Mouse (Mus musculus) heart, embryonic 13.5 days (tissue): ENCODE results near the gene Senp7. TPM values are rescaled to one million over a fixed set of nuclear protein-coding genes. Genes with fewer than 3 reads are reported as not detected.
"Not testable (repeated sequence)": the region's sequence is repeated elsewhere in the genome, so short reads cannot be mapped to it uniquely, and the experiment has no call there.

ENCODE experiments used
- ATAC-seq: fragments of 200-750 bp; cut with Nextera tagmentation; 2 replicates; pipeline ENCODE4 v1.8.0; 2017; ENCODE audit warnings: moderate TSS enrichment; ENCODE audit not compliant: insufficient number of reproducible peaks, low FRiP score, low TSS enrichment; ENCODE audit errors: extremely low read depth
- H3K27ac ChIP-seq: fragments of 300-500 bp; sonication (generic); replicated peaks from 2 replicates; pipeline ENCODE4 v1.5.1; 2015; ENCODE audit warnings: moderate library complexity, mild to moderate bottlenecking, inconsistent platforms
- H3K27me3 ChIP-seq: fragments of 300-500 bp; sonication (generic); replicated peaks from 2 replicates; pipeline ENCODE4 v1.6.1; 2015; ENCODE audit warnings: mild to moderate bottlenecking, inconsistent platforms
- H3K36me3 ChIP-seq: fragments of 300-500 bp; sonication (generic); 2 replicates; pipeline ENCODE4 v1.6.1; 2015; ENCODE audit warnings: mild to moderate bottlenecking, inconsistent platforms
- H3K4me1 ChIP-seq: fragments of 300-500 bp; sonication (generic); 2 replicates; pipeline ENCODE4 v1.6.1; 2015; ENCODE audit warnings: inconsistent platforms
- H3K4me2 ChIP-seq: fragments of 300-500 bp; sonication (generic); 2 replicates; pipeline ENCODE4 v1.6.1; 2015; ENCODE audit warnings: inconsistent platforms, mild to moderate bottlenecking, moderate library complexity
- H3K4me3 ChIP-seq: fragments of 300-500 bp; sonication (generic); 2 replicates; pipeline ENCODE4 v1.5.1; 2015; ENCODE audit warnings: moderate library complexity, mild to moderate bottlenecking, inconsistent platforms
- H3K9ac ChIP-seq: fragments of 300-500 bp; sonication (generic); 2 replicates; pipeline ENCODE4 v1.6.1; 2015; ENCODE audit warnings: inconsistent platforms, mild to moderate bottlenecking, moderate library complexity
- H3K9me3 ChIP-seq: fragments of 300-500 bp; sonication (generic); 2 replicates; pipeline ENCODE4 v1.6.1; 2016; ENCODE audit warnings: inconsistent platforms
- WGBS: fragments of 180-500 bp; shearing (Covaris S2); methylation state at CpG from one replicate; pipeline ENCODE4 v1.1.7; 2015; ENCODE audit warnings: mixed read lengths; 5-methylcytosine and 5-hydroxymethylcytosine counted together
- polyA plus RNA-seq: library from polyadenylated mRNA; unstranded; fragments of >200 nt; fragmentation: Nextera tagmentation; extraction: Ambion mirVana; gene quantifications from 2 replicates; pipeline ENCODE4 v1.2.1, GENCODE M21; 2015

Gene Senp7
- polyA plus RNA-seq, 1 experiment from 2014 or later: 19.0 TPM

DNA sequence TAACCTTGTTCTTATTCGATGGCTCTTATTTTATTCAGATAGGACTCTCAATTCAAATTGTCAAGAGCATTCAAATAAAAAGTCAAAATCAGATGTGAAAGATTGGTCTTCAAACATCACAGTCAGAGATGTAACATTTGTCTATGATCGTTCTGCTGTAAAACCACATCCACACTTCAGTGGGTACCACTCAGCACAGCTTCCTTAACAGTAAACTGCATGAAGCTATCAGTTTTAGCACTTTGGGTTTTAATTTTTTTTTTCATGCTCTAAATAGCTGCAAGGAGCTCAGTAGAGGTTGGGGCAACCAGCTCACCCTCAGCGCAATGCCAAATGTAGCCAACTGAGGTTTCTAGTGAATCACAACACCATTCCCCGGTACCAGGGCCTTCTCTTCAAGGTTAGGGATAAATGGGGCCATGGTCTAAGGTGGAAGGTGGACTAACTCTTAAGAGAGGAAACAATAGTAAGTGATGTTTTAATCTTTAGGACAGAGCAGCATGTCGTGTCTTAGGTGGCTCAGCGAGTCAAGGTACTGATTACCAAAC lies 20.5 kb downstream of the Senp7 start:
- H3K4me3 ChIP-seq: no peak overlapping the region
- no peak overlapping the region for H3K9ac ChIP-seq
- 78% methylated on average over 6 of the region's 6 CpGs for WGBS
- peaks cover 10% of the 10 kb centered on the region; the same call in 1 of the 2 replicates for H3K27me3 ChIP-seq
- H3K9me3 ChIP-seq: no peaks in the 10 kb centered on the region
- 0 out of 2 replicates have a peak, but pooled peaks cover 2% of the 10 kb centered on the region for H3K4me1 ChIP-seq
- no peaks in the 10 kb centered on the region for H3K36me3 ChIP-seq
- H3K4me2 ChIP-seq: no peak overlapping the region
- no peak overlapping the region for H3K27ac ChIP-seq
- no peak for ATAC-seq

DNA sequence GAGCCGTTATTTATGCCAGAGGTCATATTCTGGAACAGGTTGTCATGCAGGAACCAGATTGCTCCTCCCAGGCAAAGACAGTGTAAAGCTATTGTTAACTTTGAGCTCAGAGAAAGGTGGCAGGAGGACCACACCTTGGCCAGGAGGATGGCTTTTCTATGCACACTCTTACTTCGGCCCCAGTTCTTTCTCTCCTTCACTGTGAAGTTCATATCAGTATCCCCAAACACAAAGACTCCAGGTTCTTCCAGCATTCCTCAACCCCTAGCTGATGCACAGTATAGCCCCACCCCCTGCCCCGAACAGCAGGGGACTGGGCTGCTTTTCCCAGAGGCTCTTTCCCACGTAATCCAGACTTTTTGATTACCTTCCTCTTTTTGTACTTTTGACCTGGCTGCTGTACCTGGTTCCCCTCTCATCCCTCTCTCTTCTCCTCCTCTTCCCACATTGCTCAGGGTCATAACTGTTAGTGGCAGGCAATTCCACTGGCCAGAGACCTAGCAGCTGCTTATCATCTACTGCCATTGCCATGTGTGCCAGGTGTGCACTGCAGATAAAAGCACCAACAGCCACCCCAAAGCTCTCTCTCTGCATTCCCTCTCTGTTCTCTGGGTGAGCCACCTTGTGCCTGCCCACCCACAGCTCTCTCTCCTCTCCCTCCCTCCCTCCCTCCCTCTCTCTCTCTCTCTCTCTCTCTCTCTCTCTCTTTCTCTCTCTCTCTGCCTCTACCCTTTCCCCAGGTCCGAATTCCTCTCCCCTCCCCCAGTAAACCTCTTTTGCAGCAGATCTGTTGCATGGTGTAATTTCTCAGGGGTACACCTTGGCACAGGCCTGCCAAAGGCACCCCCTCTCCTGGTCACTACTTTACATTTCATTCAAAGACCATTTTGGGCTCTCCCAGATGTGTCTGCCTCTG lies 23.4 kb downstream of the Senp7 start:
- ATAC-seq: peak; percentile 81
- WGBS: 34% methylated on average over 5 of the region's 5 CpGs
- peaks cover 11% of the 10 kb centered on the region for H3K4me1 ChIP-seq
- 0 out of 2 replicates have a peak, but pooled peaks cover 10% of the 10 kb centered on the region for H3K27me3 ChIP-seq
- H3K9me3 ChIP-seq: no peaks in the 10 kb centered on the region
- peak overlapping the region; percentile 58 for H3K27ac ChIP-seq
- H3K36me3 ChIP-seq: no peaks in the 10 kb centered on the region
- H3K9ac ChIP-seq: 0 out of 2 replicates have a peak overlapping the region, but pooled peaks have one; percentile 24
- peak overlapping the region; percentile 38 for H3K4me2 ChIP-seq
- no peak overlapping the region for H3K4me3 ChIP-seq

DNA sequence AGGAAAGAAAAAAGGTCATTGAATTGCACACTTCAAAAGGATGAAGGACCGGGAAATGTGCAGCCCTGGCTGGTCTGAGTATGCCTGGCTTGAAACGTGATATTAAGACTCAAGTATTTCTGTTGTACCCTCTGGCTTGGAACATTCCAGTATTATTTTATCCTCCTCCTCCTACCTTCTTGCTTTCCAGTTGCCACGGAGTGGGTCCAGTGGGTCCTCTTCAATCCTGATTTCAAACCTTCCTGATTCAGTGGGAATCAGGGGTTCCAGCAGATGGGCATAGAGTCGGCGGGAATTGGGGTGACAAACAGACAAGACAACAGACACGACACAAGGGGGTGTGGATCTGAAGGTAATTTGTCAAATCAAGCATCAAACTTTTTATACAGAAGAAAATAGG lies 24.4 kb downstream of the Senp7 start:
- no peak overlapping the region for H3K27ac ChIP-seq
- H3K9ac ChIP-seq: no peak overlapping the region
- no peaks in the 10 kb centered on the region for H3K36me3 ChIP-seq
- H3K4me1 ChIP-seq: peaks cover 14% of the 10 kb centered on the region
- H3K4me2 ChIP-seq: no peak overlapping the region; the same call in 1 of the 2 replicates
- 0 out of 2 replicates have a peak, but pooled peaks cover 7% of the 10 kb centered on the region for H3K27me3 ChIP-seq
- no peaks in the 10 kb centered on the region for H3K9me3 ChIP-seq
- H3K4me3 ChIP-seq: no peak overlapping the region
- no peak for ATAC-seq
- 73% methylated on average over 6 of the region's 6 CpGs for WGBS

DNA sequence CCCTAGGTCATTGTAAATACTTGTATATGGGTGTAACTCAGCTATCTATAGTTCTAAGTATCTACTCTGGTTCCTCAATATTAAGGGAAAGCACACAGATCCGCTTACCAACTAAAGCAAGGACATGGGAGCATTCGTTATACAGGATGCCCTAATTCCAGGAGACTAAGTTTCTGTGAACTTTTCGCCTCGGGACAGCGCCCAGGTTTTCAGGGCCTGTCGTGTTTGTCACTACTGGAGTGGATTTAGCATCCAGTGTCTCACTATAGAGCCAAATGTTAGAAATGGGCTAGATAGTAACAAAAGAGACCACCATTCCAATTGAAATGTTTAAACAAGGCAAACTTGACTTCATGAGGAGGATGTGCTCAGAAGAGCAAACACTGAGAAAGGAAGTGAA lies 25.0 kb downstream of the Senp7 start:
- not testable (repeated sequence) for H3K9ac ChIP-seq, H3K4me2 ChIP-seq, H3K4me3 ChIP-seq, H3K27ac ChIP-seq, H3K36me3 ChIP-seq, H3K9me3 ChIP-seq, ATAC-seq, H3K27me3 ChIP-seq
- WGBS: 88% methylated on average over 6 of the region's 6 CpGs
- H3K4me1 ChIP-seq: peaks cover 14% of the 10 kb centered on the region

DNA sequence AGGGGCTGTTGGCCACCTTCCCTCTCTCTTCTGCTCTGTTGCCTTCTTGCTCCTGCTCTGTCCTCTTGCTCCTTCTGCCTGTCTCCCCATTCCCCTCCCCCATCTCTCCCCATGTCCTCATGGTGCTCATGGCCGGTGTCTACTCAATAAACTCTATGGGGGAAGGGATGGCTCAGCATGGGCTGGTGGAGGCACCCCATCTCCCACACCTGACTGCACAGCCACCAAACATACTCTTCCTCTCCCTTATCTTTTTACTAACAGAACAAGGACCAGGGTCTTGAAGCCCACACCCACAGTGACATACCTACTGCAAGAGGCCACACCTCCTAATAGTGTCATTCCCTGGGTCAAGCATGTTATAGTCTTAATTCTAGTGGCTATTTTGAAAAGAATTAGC lies 26.0 kb downstream of the Senp7 start:
- H3K27me3 ChIP-seq: no peaks in the 10 kb centered on the region
- no peak overlapping the region for H3K4me2 ChIP-seq
- no peak for ATAC-seq
- peaks cover 14% of the 10 kb centered on the region for H3K4me1 ChIP-seq
- no peak overlapping the region for H3K4me3 ChIP-seq
- no peak overlapping the region for H3K9ac ChIP-seq
- H3K9me3 ChIP-seq: no peaks in the 10 kb centered on the region
- peak overlapping the region; percentile 93; the same call in 1 of the 2 replicates for H3K27ac ChIP-seq
- peaks cover 6% of the 10 kb centered on the region; the same call in 1 of the 2 replicates for H3K36me3 ChIP-seq
- 53% methylated on average over 1 of the region's 1 CpGs for WGBS

DNA sequence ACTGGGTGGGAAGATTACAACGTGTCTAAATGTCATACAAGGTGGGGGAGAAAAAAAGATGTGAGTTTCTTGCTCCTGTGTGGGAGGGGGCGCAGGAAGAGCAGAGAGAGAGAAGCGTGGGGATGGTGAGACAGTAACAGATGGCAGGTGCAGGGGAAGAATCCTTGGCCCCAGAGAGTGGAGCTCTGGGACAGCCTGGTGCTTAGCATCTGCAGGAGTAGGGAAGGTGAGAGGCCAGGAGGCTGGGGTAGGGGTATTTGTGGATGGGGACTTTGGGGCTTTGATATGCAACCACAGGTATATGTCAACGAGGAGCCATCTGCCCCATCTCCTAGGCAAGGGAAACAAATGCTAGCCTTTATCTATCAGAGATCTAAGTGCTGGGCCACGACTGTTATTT lies 26.4 kb downstream of the Senp7 start:
- no peak for ATAC-seq
- peak overlapping the region; percentile 70 for H3K4me2 ChIP-seq
- no peaks in the 10 kb centered on the region for H3K27me3 ChIP-seq
- H3K27ac ChIP-seq: peak overlapping the region; percentile 93
- no peaks in the 10 kb centered on the region for H3K9me3 ChIP-seq
- no peak overlapping the region for H3K9ac ChIP-seq
- H3K4me1 ChIP-seq: peaks cover 14% of the 10 kb centered on the region
- H3K36me3 ChIP-seq: peaks cover 6% of the 10 kb centered on the region; the same call in 1 of the 2 replicates
- H3K4me3 ChIP-seq: peak overlapping the region; percentile 88
- WGBS: 62% methylated on average over 5 of the region's 5 CpGs

DNA sequence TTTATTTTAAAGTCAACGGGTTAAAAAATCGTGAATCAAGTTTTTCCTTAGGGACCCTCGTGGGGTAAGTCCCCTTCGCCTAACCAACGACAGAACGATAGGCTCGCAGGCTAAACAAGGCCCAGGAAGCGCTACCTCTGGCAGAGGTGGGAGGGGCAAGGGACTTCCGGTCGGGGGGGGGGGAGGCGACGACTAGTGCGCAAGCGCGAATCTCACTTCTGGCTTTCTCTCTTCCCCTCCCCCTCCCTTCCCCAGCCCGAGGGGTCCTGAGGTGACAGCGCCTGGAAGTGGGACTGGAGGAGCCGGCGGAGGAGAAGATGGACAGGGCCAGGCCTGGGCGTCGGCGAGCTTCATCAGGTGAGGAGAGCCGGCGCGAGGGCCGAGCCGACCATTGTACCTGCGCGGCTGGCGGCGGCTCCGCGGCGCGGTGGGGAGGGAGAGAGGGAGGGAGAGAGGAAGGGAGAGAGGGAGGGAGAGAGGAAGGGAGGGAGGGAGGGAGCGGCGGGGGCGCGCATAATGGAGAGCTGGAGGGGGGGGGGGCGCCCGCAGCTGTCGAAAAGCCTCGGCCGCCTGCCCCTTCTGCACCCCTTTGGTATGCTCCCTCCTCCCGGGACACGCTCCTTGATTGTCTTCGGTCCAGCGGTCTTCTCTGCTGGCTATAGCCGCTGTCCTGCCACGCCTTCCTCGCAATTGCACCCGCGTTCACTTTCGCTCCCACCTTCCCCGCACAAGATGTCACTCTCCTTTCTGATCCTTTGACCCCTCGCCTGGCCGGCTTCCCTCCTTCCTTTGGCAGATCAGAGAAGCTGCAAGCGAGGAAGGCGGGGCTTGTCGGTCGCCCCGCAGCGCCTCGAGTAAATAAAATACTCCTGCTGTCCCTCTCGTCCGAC lies 27.3 kb downstream of the Senp7 start:
- Histone ChIP-seq H3K4me3 (peak overlapping the region; percentile 88), H3K27ac (peak overlapping the region; percentile 93), H3K4me2 (peak overlapping the region; percentile 70), H3K4me1 (peaks cover 14% of the 10 kb centered on the region), H3K27me3 (no peaks in the 10 kb centered on the region), H3K9ac (peak overlapping the region; percentile 92), H3K9me3 (no peaks in the 10 kb centered on the region), H3K36me3 (peaks cover 6% of the 10 kb centered on the region; the same call in 1 of the 2 replicates)
- WGBS: under 1% methylated on average over 34 of the region's 66 CpGs
- ATAC-seq: peak; percentile 65

DNA sequence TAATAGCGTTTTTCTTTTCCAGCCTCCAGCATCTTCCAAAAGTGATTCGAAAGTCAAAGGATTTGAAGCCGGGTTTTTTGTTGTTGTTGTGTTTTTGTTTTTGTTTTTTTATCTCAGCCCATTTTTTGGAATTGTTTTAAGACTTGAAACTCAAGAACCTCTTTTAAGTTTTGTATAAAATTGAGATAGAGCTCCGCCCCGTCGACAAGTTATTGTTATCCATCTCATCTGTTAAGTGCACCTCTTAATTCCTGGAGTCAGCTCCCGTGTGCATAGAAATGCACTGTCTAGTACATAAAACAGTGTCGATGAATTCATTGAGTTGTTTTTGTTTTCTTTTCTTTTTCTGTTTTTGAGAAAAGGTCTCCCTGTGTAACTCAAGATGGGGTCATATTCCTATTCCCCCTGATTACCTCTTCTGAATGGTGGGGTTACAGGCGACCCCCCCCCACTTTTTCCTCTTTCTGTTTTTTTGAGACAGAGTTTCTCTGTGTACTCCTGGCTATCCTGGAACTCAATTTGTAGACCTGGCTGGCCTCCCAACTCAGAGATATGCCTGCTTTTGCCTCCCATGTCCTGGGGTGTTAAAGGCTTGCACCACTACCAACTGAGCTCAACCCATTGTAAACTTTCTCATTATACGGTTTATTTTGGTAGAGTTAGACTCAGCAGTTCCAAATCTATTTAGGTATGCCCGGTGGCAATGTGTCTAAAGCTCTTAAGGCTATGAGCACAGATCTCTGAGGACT lies 28.2 kb downstream of the Senp7 start:
- Histone ChIP-seq H3K4me2 (peak overlapping the region; percentile 70), H3K4me3 (peak overlapping the region; percentile 88), H3K27me3 (no peaks in the 10 kb centered on the region), H3K36me3 (peaks cover 6% of the 10 kb centered on the region; the same call in 1 of the 2 replicates), H3K9ac (peak overlapping the region; percentile 92), H3K4me1 (peaks cover 14% of the 10 kb centered on the region), H3K9me3 (no peaks in the 10 kb centered on the region), H3K27ac (peak overlapping the region; percentile 93)
- ATAC-seq: no peak
- WGBS: 13% methylated on average over 11 of the region's 11 CpGs

DNA sequence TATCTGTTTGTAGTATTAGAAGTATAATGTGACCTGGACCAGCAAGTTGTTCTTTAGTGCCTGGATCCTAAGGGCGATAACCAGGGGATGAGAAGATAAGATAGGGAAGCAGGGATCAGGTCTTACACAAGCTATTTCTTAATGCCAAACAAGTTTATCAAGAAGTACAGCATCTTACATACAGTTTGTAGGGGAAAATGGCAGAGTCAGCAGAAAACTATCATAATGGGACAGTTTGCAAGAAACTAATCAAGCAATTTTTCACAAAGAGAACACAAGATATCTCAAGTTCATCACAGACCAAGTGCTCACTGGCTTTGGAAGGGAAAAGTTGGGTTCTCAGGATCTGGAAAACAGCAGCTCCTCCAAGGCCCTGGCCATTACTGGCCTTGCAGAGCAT lies 31.3 kb downstream of the Senp7 start:
- 85% methylated on average over 1 of the region's 1 CpGs for WGBS
- no peak for ATAC-seq
- H3K27me3 ChIP-seq: no peaks in the 10 kb centered on the region

DNA sequence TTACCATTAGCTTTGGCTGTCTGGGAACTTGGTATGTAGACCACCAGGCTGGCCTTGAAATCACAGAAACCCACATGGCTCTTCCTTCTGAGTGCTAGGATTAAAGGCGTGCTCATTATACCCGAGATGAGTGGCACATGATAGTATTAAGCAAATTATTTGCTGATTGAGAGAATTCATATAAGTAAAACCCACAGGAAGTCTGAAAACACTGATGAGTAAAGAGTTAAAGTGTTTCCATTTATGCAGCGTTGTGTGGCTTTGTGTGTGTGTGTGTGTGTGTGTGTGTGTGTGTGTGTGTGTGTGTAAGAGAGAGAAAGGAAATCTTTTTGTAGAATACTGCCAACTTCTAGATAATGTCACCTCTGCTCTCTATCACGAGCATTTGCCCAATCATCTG lies 33.6 kb downstream of the Senp7 start:
- no peaks in the 10 kb centered on the region for H3K27me3 ChIP-seq
- no peak overlapping the region for H3K4me3 ChIP-seq
- no peak for ATAC-seq
- H3K36me3 ChIP-seq: peaks cover 19% of the 10 kb centered on the region
- no peak overlapping the region for H3K4me2 ChIP-seq
- H3K27ac ChIP-seq: no peak overlapping the region
- 78% methylated on average over 4 of the region's 4 CpGs for WGBS
- no peaks in the 10 kb centered on the region for H3K9me3 ChIP-seq
- no peak overlapping the region for H3K9ac ChIP-seq
- peaks cover 6% of the 10 kb centered on the region for H3K4me1 ChIP-seq

More for the DNA sequence above, 31.3 kb downstream of the Senp7 start:
- no peaks in the 10 kb centered on the region for H3K9me3 ChIP-seq
- H3K4me1 ChIP-seq: peaks cover 17% of the 10 kb centered on the region
- peaks cover 14% of the 10 kb centered on the region for H3K36me3 ChIP-seq
- no peak overlapping the region for H3K27ac ChIP-seq
- no peak overlapping the region for H3K4me3 ChIP-seq
- no peak overlapping the region for H3K4me2 ChIP-seq
- H3K9ac ChIP-seq: no peak overlapping the region
